Mouse (Mus musculus): ENCODE measurements at regions not wholly inside any gene's neighbourhood (a gene's known extent, or its start where the extent isn't known, plus 50 kb on each side); places are given as distances from the start of the nearest gene placed in this dataset.

- WGBS (ENCODE audit: insufficient replicate concordance), result 63% methylated on average over 8 of the region's 8 CpGs
- Histone ChIP-seq H3K9ac (replicated peaks) (no peak overlapping the region), H3K4me2 (ENCODE audit: low read depth, low read length) (no peak overlapping the region), H3K36me3 (replicated peaks; ENCODE audit: insufficient read depth, low read length) (no peaks in the 10 kb centered on the region), H3K4me1 (ENCODE audit: insufficient read depth) (no peaks in the 10 kb centered on the region), H3K27ac (ENCODE audit: low read depth) (no peak overlapping the region), H3K27me3 (ENCODE audit: insufficient read depth, low read length) (no peaks in the 10 kb centered on the region), H3K9me3 (ENCODE audit: low read length) (no peaks in the 10 kb centered on the region), H3K4me3 (ENCODE audit: low read depth, low read length) (no peak overlapping the region)
- ATAC-seq (no peak; the same call in 1 of the 2 replicates), DNase-seq (no peak)
- TF ChIP-seq CTCF (IDR thresholded peaks at IDR 0.05; ENCODE audit: low read depth) (no peak), EP300 (IDR thresholded peaks at IDR 0.05; ENCODE audit: low read depth) (no peak)
These were observed 53.2 kb upstream of the Nkx2-2 start for GRCm38 (mm10) chr2:147247238-147247637.

GRCm38 (mm10) chr2:147244406-147244805, 50.4 kb upstream of the Nkx2-2 start:
- TF ChIP-seq EP300 (IDR thresholded peaks at IDR 0.05; ENCODE audit: low read depth) (no peak), CTCF (IDR thresholded peaks at IDR 0.05; ENCODE audit: low read depth) (no peak)
- DNase-seq (no peak), ATAC-seq (no peak)
- H3K27ac ChIP-seq (ENCODE audit: low read depth), result no peak overlapping the region
- H3K27me3 ChIP-seq (ENCODE audit: insufficient read depth, low read length), result no peaks in the 10 kb centered on the region
- no peaks in the 10 kb centered on the region for H3K4me1 ChIP-seq (ENCODE audit: insufficient read depth)
- no peak overlapping the region for H3K9ac ChIP-seq (replicated peaks)
- H3K4me3 ChIP-seq (ENCODE audit: low read depth, low read length), result no peak overlapping the region
- H3K36me3 ChIP-seq (replicated peaks; ENCODE audit: insufficient read depth, low read length), result no peaks in the 10 kb centered on the region
- H3K4me2 ChIP-seq (ENCODE audit: low read depth, low read length), result no peak overlapping the region
- no peaks in the 10 kb centered on the region for H3K9me3 ChIP-seq (ENCODE audit: low read length)
- WGBS (ENCODE audit: insufficient replicate concordance), result 87% methylated on average over 1 of the region's 1 CpGs

Measured in liver, postnatal 0 days (tissue).